Mouse (Mus musculus) lung, embryonic 16.5 days (tissue): ENCODE results near the gene Itprip. TPM values are rescaled to one million over a fixed set of nuclear protein-coding genes. Genes with fewer than 3 reads are reported as not detected.

Experiments
- ATAC-seq: fragments of 200-750 bp; cut with Nextera tagmentation; 2 replicates; pipeline ENCODE4 v1.8.0; 2017; ENCODE audit warnings: low read depth, mild to moderate bottlenecking, moderate library complexity
- H3K27ac ChIP-seq: fragments of 300-500 bp; sonication (generic); 2 replicates; pipeline ENCODE4 v1.5.1; 2014; ENCODE audit warnings: mild to moderate bottlenecking, control low read depth, low read length
- H3K27me3 ChIP-seq: fragments of 300-500 bp; sonication (generic); 2 replicates; pipeline ENCODE4 v1.6.1; 2014; ENCODE audit warnings: low read depth, low read length, mixed read lengths; ENCODE audit not compliant: control insufficient read depth, insufficient read depth
- H3K36me3 ChIP-seq: fragments of 300-500 bp; sonication (generic); 2 replicates; pipeline ENCODE4 v1.6.1; 2014; ENCODE audit warnings: low read length; ENCODE audit not compliant: control insufficient read depth, insufficient read depth
- H3K4me1 ChIP-seq: fragments of 300-500 bp; sonication (generic); replicated peaks from 2 replicates; pipeline ENCODE4 v1.6.1; 2014; ENCODE audit warnings: low read length, mixed read lengths; ENCODE audit not compliant: control insufficient read depth, insufficient read depth
- H3K4me2 ChIP-seq: fragments of 300-500 bp; sonication (generic); 2 replicates; pipeline ENCODE4 v1.6.1; 2014; ENCODE audit warnings: low read depth, low read length, control low read depth
- H3K4me3 ChIP-seq: fragments of 300-500 bp; sonication (generic); 2 replicates; pipeline ENCODE4 v1.5.1; 2014; ENCODE audit warnings: mild to moderate bottlenecking, low read length, control low read depth
- H3K9ac ChIP-seq: fragments of 300-500 bp; sonication (generic); 2 replicates; pipeline ENCODE4 v1.6.1; 2014; ENCODE audit warnings: low read length, control low read depth
- H3K9me3 ChIP-seq: fragments of 300-500 bp; sonication (generic); 2 replicates; pipeline ENCODE4 v1.6.1; 2016; ENCODE audit warnings: low read length; ENCODE audit not compliant: control insufficient read depth
- WGBS: fragments of 180-500 bp; shearing (Covaris S2); extraction: QIAGEN DNeasy Blood & Tissue Kit; methylation state at CpG from one replicate; pipeline ENCODE4 v1.1.7; 2014; 5-methylcytosine and 5-hydroxymethylcytosine counted together
- polyA plus RNA-seq: library from polyadenylated mRNA; unstranded; fragments of >200 nt; fragmentation: Nextera tagmentation; extraction: Ambion mirVana; gene quantifications from 2 replicates; pipeline ENCODE4 v1.2.1, GENCODE M21; 2015

Gene Itprip
- polyA plus RNA-seq, 1 experiment from 2014 or later = 16.2 TPM

- Histone ChIP-seq H3K27me3 (no peaks in the 10 kb centered on the region), H3K36me3 (no peaks in the 10 kb centered on the region), H3K4me2 (peak overlapping the region; percentile 37; the same call in 1 of the 2 replicates), H3K4me1 (peaks cover 27% of the 10 kb centered on the region), H3K4me3 (no peak overlapping the region), H3K9ac (no peak overlapping the region), H3K9me3 (no peaks in the 10 kb centered on the region), H3K27ac (peak overlapping the region; percentile 39; the same call in 1 of the 2 replicates)
- 21% methylated on average over 6 of the region's 6 CpGs for WGBS
- ATAC-seq = peak; percentile 39; the same call in 1 of the 2 replicates
Observed at GRCm38 (mm10) chr19:47908961-47909371, 10.1 kb downstream of the Itprip start.

DNA sequence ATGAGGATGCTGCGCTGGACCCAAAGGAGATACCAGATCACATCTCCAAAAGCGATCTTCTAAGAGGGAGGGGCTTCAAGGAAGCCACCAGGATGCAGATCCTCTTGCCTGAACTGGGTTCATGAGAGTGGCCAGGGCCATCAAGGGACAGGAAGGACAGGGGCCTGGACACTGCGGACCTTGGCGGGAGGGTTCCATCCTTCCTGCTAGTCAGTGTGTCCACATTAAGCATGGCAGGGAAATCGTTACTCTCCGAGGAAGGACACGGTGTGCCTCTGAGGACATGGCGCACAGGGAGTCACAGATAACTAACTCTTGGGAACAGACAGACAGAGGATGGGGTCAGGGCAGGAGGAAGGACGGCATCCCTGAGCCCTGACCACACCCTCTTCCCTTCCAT lies 11.5 kb downstream of the Itprip start:
- Histone ChIP-seq H3K27ac (no peak overlapping the region), H3K9me3 (no peaks in the 10 kb centered on the region), H3K4me2 (no peak overlapping the region), H3K4me3 (no peak overlapping the region), H3K4me1 (peaks cover 33% of the 10 kb centered on the region), H3K36me3 (no peaks in the 10 kb centered on the region), H3K9ac (no peak overlapping the region), H3K27me3 (no peaks in the 10 kb centered on the region)
- no peak for ATAC-seq
- 81% methylated on average over 9 of the region's 9 CpGs for WGBS

GRCm38 (mm10) chr19:47905603-47906002 lies 13.5 kb downstream of the Itprip start:
- ATAC-seq = no peak
- H3K4me3 ChIP-seq = no peak overlapping the region
- no peak overlapping the region for H3K4me2 ChIP-seq
- no peak overlapping the region for H3K9ac ChIP-seq
- no peaks in the 10 kb centered on the region for H3K36me3 ChIP-seq
- H3K9me3 ChIP-seq = no peaks in the 10 kb centered on the region
- no peak overlapping the region for H3K27ac ChIP-seq
- no peaks in the 10 kb centered on the region for H3K27me3 ChIP-seq
- H3K4me1 ChIP-seq = peaks cover 43% of the 10 kb centered on the region
- WGBS = 79% methylated on average over 5 of the region's 5 CpGs

- no peaks in the 10 kb centered on the region for H3K36me3 ChIP-seq
- H3K4me2 ChIP-seq = no peak overlapping the region
- no peak overlapping the region for H3K4me3 ChIP-seq
- peaks cover 39% of the 10 kb centered on the region for H3K4me1 ChIP-seq
- no peak overlapping the region for H3K9ac ChIP-seq
- no peak for ATAC-seq
- H3K27ac ChIP-seq = no peak overlapping the region
- WGBS = 59% methylated on average over 4 of the region's 4 CpGs
- H3K9me3 ChIP-seq = no peaks in the 10 kb centered on the region
- no peaks in the 10 kb centered on the region for H3K27me3 ChIP-seq
Observed at GRCm38 (mm10) chr19:47905081-47905480, 14.0 kb downstream of the Itprip start.

DNA sequence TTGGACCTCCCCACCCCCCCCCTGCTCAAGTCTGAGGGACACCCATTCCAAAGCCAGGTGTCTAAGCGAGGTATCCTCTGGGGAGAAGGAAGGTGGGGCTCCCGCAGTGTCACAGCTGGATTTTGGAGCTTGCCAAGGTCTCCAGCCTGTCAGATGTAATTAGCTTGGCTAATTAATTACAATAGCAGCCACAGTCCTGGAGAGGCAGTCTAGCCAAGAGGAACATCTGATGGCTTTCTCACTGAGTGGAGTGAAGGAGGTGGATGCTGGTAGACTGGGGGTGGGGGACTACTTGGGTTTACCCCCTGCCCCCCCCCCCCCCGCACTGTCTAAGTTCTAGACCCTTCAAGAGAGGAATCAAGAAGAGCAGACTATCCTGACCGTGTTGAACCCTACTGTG lies 15.4 kb downstream of the Itprip start:
- WGBS = 74% methylated on average over 4 of the region's 4 CpGs
- no peak overlapping the region for H3K27ac ChIP-seq
- no peak overlapping the region for H3K9ac ChIP-seq
- ATAC-seq = no peak
- H3K4me1 ChIP-seq = peaks cover 27% of the 10 kb centered on the region
- no peaks in the 10 kb centered on the region for H3K9me3 ChIP-seq
- H3K27me3 ChIP-seq = no peaks in the 10 kb centered on the region
- no peaks in the 10 kb centered on the region for H3K36me3 ChIP-seq
- no peak overlapping the region for H3K4me2 ChIP-seq
- no peak overlapping the region for H3K4me3 ChIP-seq

- H3K4me2 ChIP-seq = no peak overlapping the region
- WGBS = 49% methylated on average over 13 of the region's 13 CpGs
Observed at GRCm38 (mm10) chr19:47902316-47903201, 16.5 kb downstream of the Itprip start.

GRCm38 (mm10) chr19:47900558-47900957 lies 18.5 kb downstream of the Itprip start:
- Histone ChIP-seq H3K27me3 (no peaks in the 10 kb centered on the region), H3K9me3 (no peaks in the 10 kb centered on the region), H3K9ac (no peak overlapping the region), H3K4me3 (no peak overlapping the region), H3K36me3 (peaks cover 11% of the 10 kb centered on the region), H3K4me1 (peaks cover 23% of the 10 kb centered on the region), H3K4me2 (no peak overlapping the region), H3K27ac (no peak overlapping the region)
- whole genome bisulfite sequencing = 77% methylated on average over 10 of the region's 10 CpGs
- no peak for ATAC-seq

More at GRCm38 (mm10) chr19:47902316-47903201, 16.5 kb downstream of the Itprip start:
- H3K27ac ChIP-seq = peak overlapping the region; percentile 57
- H3K36me3 ChIP-seq = peaks cover under 1% of the 10 kb centered on the region
- no peak overlapping the region for H3K4me3 ChIP-seq
- H3K9ac ChIP-seq = no peak overlapping the region
- peaks cover 26% of the 10 kb centered on the region for H3K4me1 ChIP-seq
- H3K9me3 ChIP-seq = no peaks in the 10 kb centered on the region
- H3K27me3 ChIP-seq = no peaks in the 10 kb centered on the region
- peak; percentile 55 for ATAC-seq

DNA sequence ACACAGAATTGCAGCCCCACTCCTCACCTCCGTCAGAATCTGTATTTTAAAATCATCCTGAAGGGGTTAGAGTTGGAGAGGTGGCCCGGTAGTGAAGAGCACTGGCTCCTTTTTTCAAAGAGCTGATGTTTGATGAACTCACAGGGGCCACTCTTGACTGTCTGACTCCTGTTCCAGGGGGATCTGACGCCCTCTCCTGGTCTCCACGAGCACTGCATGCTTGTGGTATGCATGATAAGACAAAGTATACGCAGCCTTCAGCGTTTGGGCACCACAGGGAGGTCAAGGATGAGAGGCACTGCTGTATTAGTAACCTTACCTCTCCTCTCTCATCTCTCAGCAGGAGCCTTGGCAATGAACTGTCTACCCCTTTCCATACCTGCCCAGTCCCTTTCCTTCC lies 19.1 kb downstream of the Itprip start:
- WGBS = 49% methylated on average over 6 of the region's 6 CpGs
- Histone ChIP-seq H3K27ac (no peak overlapping the region), H3K9ac (no peak overlapping the region), H3K36me3 (peaks cover 14% of the 10 kb centered on the region), H3K4me3 (no peak overlapping the region), H3K4me1 (peaks cover 18% of the 10 kb centered on the region), H3K4me2 (no peak overlapping the region), H3K27me3 (no peaks in the 10 kb centered on the region), H3K9me3 (no peaks in the 10 kb centered on the region)
- no peak for ATAC-seq

GRCm38 (mm10) chr19:47898472-47899079 lies 20.5 kb downstream of the Itprip start:
- Histone ChIP-seq H3K27me3 (no peaks in the 10 kb centered on the region), H3K9ac (no peak overlapping the region), H3K4me1 (peaks cover 17% of the 10 kb centered on the region), H3K4me2 (no peak overlapping the region), H3K27ac (no peak overlapping the region), H3K36me3 (peaks cover 16% of the 10 kb centered on the region), H3K4me3 (no peak overlapping the region), H3K9me3 (no peaks in the 10 kb centered on the region)
- WGBS = 86% methylated on average over 8 of the region's 8 CpGs
- ATAC-seq = no peak
